Mouse (Mus musculus): ENCODE data around the gene Rbm8a2.

Rbm8a2 gene

GRCm38 (mm10) chr1:175936282-175936737, 42.6 kb downstream of the Rbm8a2 start:
- peak; percentile 91 for ATAC-seq (ENCODE audit: insufficient number of reproducible peaks, low FRiP score, low TSS enrichment)

- ATAC-seq (ENCODE audit: insufficient number of reproducible peaks, low FRiP score, low TSS enrichment): no peak
Measured at GRCm38 (mm10) chr1:175931391-175931790, 47.5 kb downstream of the Rbm8a2 start.

Data from cerebellum, adult (tissue).